Mouse (Mus musculus) liver, adult 2 months (tissue): Measurements from ENCODE around the gene Hpse2. TPM values are rescaled to one million over a fixed set of nuclear protein-coding genes. Genes with fewer than 3 reads are reported as not detected.

ENCODE experiments used
- DNase-seq: peaks from one replicate; pipeline ENCODE4 v3.0.0-alpha.2; 2011; ENCODE audit warnings: low read depth, low spot score; ENCODE audit errors: extremely low read depth
- H3K27ac ChIP-seq: fragments of 200-500 bp; replicated peaks from 2 replicates; pipeline ENCODE4 v1.5.1; 2012; ENCODE audit warnings: low read depth, mild to moderate bottlenecking, control low read depth, inconsistent platforms, low read length; ENCODE audit not compliant: insufficient read depth
- H3K27me3 ChIP-seq: fragments of 200-500 bp; 2 replicates; pipeline ENCODE4 v1.6.1; 2012; ENCODE audit warnings: mild to moderate bottlenecking, moderate library complexity, low read length, inconsistent platforms; ENCODE audit not compliant: control insufficient read depth, insufficient read depth
- H3K36me3 ChIP-seq: fragments of 200-500 bp; 2 replicates; pipeline ENCODE4 v1.6.1; 2012; ENCODE audit warnings: low read length, inconsistent platforms; ENCODE audit not compliant: control insufficient read depth, insufficient read depth
- H3K4me1 ChIP-seq: fragments of 200-500 bp; 2 replicates; pipeline ENCODE4 v1.6.1; 2011; ENCODE audit warnings: low read length; ENCODE audit not compliant: control insufficient read depth, insufficient read depth
- H3K4me3 ChIP-seq: fragments of 200-500 bp; 2 replicates; pipeline ENCODE4 v1.5.1; 2011; ENCODE audit warnings: low read depth, mild to moderate bottlenecking, control low read depth, low read length, moderate library complexity; ENCODE audit not compliant: insufficient read depth
- H3K79me2 ChIP-seq: fragments of 200-500 bp; 2 replicates; pipeline ENCODE4 v1.6.1; 2012; ENCODE audit warnings: inconsistent platforms, mild to moderate bottlenecking, low read length, moderate library complexity; ENCODE audit not compliant: control insufficient read depth, insufficient read depth
- H3K9ac ChIP-seq: fragments of 200-500 bp; 2 replicates; pipeline ENCODE4 v1.6.1; 2012; ENCODE audit warnings: low read depth, mild to moderate bottlenecking, control low read depth, inconsistent platforms, low read length
- CTCF ChIP-seq: fragments of 200-500 bp; IDR thresholded peaks from 2 replicates; pipeline ENCODE4 v1.5.1; 2011; ENCODE audit warnings: low read depth, low read length, control low read depth
- POLR2A ChIP-seq: fragments of 200-500 bp; IDR thresholded peaks from 2 replicates; pipeline ENCODE4 v1.6.1; 2011; ENCODE audit warnings: low read length, control low read depth; ENCODE audit not compliant: insufficient read depth; ENCODE audit errors: extremely low read depth
- WGBS: fragments of 180-500 bp; shearing (Covaris S2); methylation state at CpG from one replicate; pipeline ENCODE4 v1.1.7; 2018; 5-methylcytosine and 5-hydroxymethylcytosine counted together
- polyA plus RNA-seq: library from polyadenylated mRNA; depleted of rRNA; stranded (reverse); fragments of >200 nt; gene quantifications from 2 replicates; pipeline ENCODE4 v1.2.3, GENCODE M21; 2012
- total RNA-seq: library from RNA; depleted of rRNA; stranded (reverse); fragments of >200 nt; gene quantifications from 2 replicates; pipeline ENCODE4 v1.2.3, GENCODE M21; 2014

Gene Hpse2
- total and polyA plus RNA-seq, 2 experiments, result not detected

GRCm38 (mm10) chr19:43027305-43027704 lies 360.9 kb downstream of the Hpse2 start:
- Histone ChIP-seq H3K27me3 (no peaks in the 10 kb centered on the region), H3K27ac (no peak overlapping the region), H3K4me3 (no peak overlapping the region), H3K36me3 (no peaks in the 10 kb centered on the region), H3K79me2 (no peaks in the 10 kb centered on the region), H3K9ac (no peak overlapping the region), H3K4me1 (no peaks in the 10 kb centered on the region)
- DNase-seq, result peak; percentile 0
- TF ChIP-seq CTCF, result peak; percentile 57
- no peak for TF ChIP-seq POLR2A
- WGBS, result 25% methylated on average over 4 of the region's 4 CpGs

- WGBS, result 88% methylated on average over 3 of the region's 3 CpGs
- H3K36me3 ChIP-seq, result no peaks in the 10 kb centered on the region
- DNase-seq, result no peak
Observed at GRCm38 (mm10) chr19:43022611-43023173, 365.5 kb downstream of the Hpse2 start.

GRCm38 (mm10) chr19:43018792-43019191 lies 369.4 kb downstream of the Hpse2 start:
- Histone ChIP-seq H3K27me3 (no peaks in the 10 kb centered on the region), H3K4me3 (no peak overlapping the region), H3K27ac (no peak overlapping the region), H3K36me3 (no peaks in the 10 kb centered on the region), H3K4me1 (no peaks in the 10 kb centered on the region), H3K9ac (no peak overlapping the region), H3K79me2 (no peaks in the 10 kb centered on the region)
- WGBS, result 85% methylated on average over 5 of the region's 5 CpGs
- TF ChIP-seq POLR2A (no peak), CTCF (no peak)
- no peak for DNase-seq

More at GRCm38 (mm10) chr19:43022611-43023173, 365.5 kb downstream of the Hpse2 start:
- no peak overlapping the region for H3K4me3 ChIP-seq
- H3K9ac ChIP-seq, result no peak overlapping the region
- H3K79me2 ChIP-seq, result no peaks in the 10 kb centered on the region
- TF ChIP-seq CTCF (no peak), POLR2A (no peak)
- H3K27me3 ChIP-seq, result no peaks in the 10 kb centered on the region
- H3K27ac ChIP-seq, result no peak overlapping the region
- H3K4me1 ChIP-seq, result no peaks in the 10 kb centered on the region

GRCm38 (mm10) chr19:42996406-42996805 lies 391.7 kb downstream of the Hpse2 start:
- Histone ChIP-seq H3K9ac (no peak overlapping the region), H3K4me3 (no peak overlapping the region), H3K4me1 (no peaks in the 10 kb centered on the region), H3K79me2 (no peaks in the 10 kb centered on the region), H3K27me3 (no peaks in the 10 kb centered on the region), H3K36me3 (no peaks in the 10 kb centered on the region), H3K27ac (no peak overlapping the region)
- WGBS, result 91% methylated on average over 4 of the region's 4 CpGs
- DNase-seq, result no peak
- TF ChIP-seq CTCF (no peak), POLR2A (no peak)

- no peak overlapping the region for H3K9ac ChIP-seq
- WGBS, result 76% methylated on average over 5 of the region's 5 CpGs
- no peaks in the 10 kb centered on the region for H3K36me3 ChIP-seq
- H3K4me3 ChIP-seq, result no peak overlapping the region
- no peaks in the 10 kb centered on the region for H3K4me1 ChIP-seq
- DNase-seq, result peak; percentile 9
- H3K79me2 ChIP-seq, result no peaks in the 10 kb centered on the region
- TF ChIP-seq CTCF, result no peak
- H3K27ac ChIP-seq, result no peak overlapping the region
- H3K27me3 ChIP-seq, result no peaks in the 10 kb centered on the region
Observed at GRCm38 (mm10) chr19:42988833-42989232, 399.3 kb downstream of the Hpse2 start.

GRCm38 (mm10) chr19:42986315-42986701 lies 401.8 kb downstream of the Hpse2 start:
- no peaks in the 10 kb centered on the region for H3K79me2 ChIP-seq
- 38% methylated on average over 1 of the region's 1 CpGs for WGBS
- no peak for TF ChIP-seq POLR2A
- TF ChIP-seq CTCF, result no peak
- no peak overlapping the region for H3K9ac ChIP-seq
- no peak overlapping the region for H3K4me3 ChIP-seq
- peak; percentile 24 for DNase-seq
- no peaks in the 10 kb centered on the region for H3K36me3 ChIP-seq
- H3K4me1 ChIP-seq, result no peaks in the 10 kb centered on the region
- H3K27me3 ChIP-seq, result no peaks in the 10 kb centered on the region
- peak overlapping the region; percentile 18 for H3K27ac ChIP-seq
